Mouse (Mus musculus): ENCODE results near the gene Cep135. TPM values are rescaled to one million over a fixed set of nuclear protein-coding genes. Genes with fewer than 3 reads are reported as not detected.

The Cep135 gene
- polyA plus RNA-seq, 1 experiment from 2014 or later, result 4.0 TPM

- H3K4me3 ChIP-seq (ENCODE audit: low read depth, low read length), result peak overlapping the region; percentile 88
- H3K9ac ChIP-seq (replicated peaks; ENCODE audit: low read depth, low read length), result peak overlapping the region; percentile 99
- H3K9me3 ChIP-seq (ENCODE audit: control insufficient read depth, low read length), result no peaks in the 10 kb centered on the region
- WGBS, result under 1% methylated on average over 53 of the region's 80 CpGs
- peak overlapping the region; percentile 98 for H3K27ac ChIP-seq (ENCODE audit: low read depth, low read length)
- peak overlapping the region; percentile 74 for H3K4me2 ChIP-seq (ENCODE audit: low read depth, low read length)
- ATAC-seq (ENCODE audit: low read depth), result peak; percentile 93
- no peaks in the 10 kb centered on the region for H3K27me3 ChIP-seq (ENCODE audit: control insufficient read depth, insufficient read depth, low read length)
- peaks cover 7% of the 10 kb centered on the region; the same call in 1 of the 2 replicates for H3K4me1 ChIP-seq (ENCODE audit: control insufficient read depth, insufficient read depth, low read length)
- no peaks in the 10 kb centered on the region for H3K36me3 ChIP-seq (ENCODE audit: control insufficient read depth, insufficient read depth, low read length)
These were observed 69.0 kb downstream of the Cep135 start for GRCm38 (mm10) chr5:76657245-76658083.

GRCm38 (mm10) chr5:76658084-76658934 lies 69.8 kb downstream of the Cep135 start:
- Histone ChIP-seq H3K9ac (replicated peaks; ENCODE audit: low read depth, low read length) (peak overlapping the region; percentile 99), H3K4me2 (ENCODE audit: low read depth, low read length) (peak overlapping the region; percentile 74), H3K4me1 (ENCODE audit: control insufficient read depth, insufficient read depth, low read length) (peaks cover 7% of the 10 kb centered on the region; the same call in 1 of the 2 replicates), H3K27me3 (ENCODE audit: control insufficient read depth, insufficient read depth, low read length) (no peaks in the 10 kb centered on the region), H3K9me3 (ENCODE audit: control insufficient read depth, low read length) (no peaks in the 10 kb centered on the region), H3K27ac (ENCODE audit: low read depth, low read length) (peak overlapping the region; percentile 98), H3K36me3 (ENCODE audit: control insufficient read depth, insufficient read depth, low read length) (no peaks in the 10 kb centered on the region), H3K4me3 (ENCODE audit: low read depth, low read length) (peak overlapping the region; percentile 88)
- under 1% methylated on average over 38 of the region's 38 CpGs for WGBS
- ATAC-seq (ENCODE audit: low read depth), result peak; percentile 79

GRCm38 (mm10) chr5:76659958-76660635 lies 71.6 kb downstream of the Cep135 start:
- ATAC-seq (ENCODE audit: low read depth), result no peak
- Histone ChIP-seq H3K27ac (ENCODE audit: low read depth, low read length) (no peak overlapping the region), H3K9ac (replicated peaks; ENCODE audit: low read depth, low read length) (no peak overlapping the region), H3K27me3 (ENCODE audit: control insufficient read depth, insufficient read depth, low read length) (no peaks in the 10 kb centered on the region), H3K4me3 (ENCODE audit: low read depth, low read length) (no peak overlapping the region), H3K36me3 (ENCODE audit: control insufficient read depth, insufficient read depth, low read length) (no peaks in the 10 kb centered on the region), H3K4me2 (ENCODE audit: low read depth, low read length) (peak overlapping the region; percentile 74; the same call in 1 of the 2 replicates), H3K4me1 (ENCODE audit: control insufficient read depth, insufficient read depth, low read length) (peaks cover 13% of the 10 kb centered on the region), H3K9me3 (ENCODE audit: control insufficient read depth, low read length) (no peaks in the 10 kb centered on the region)
- WGBS, result 70% methylated on average over 8 of the region's 8 CpGs

- 57% methylated on average over 4 of the region's 4 CpGs for WGBS
- no peak overlapping the region for H3K4me2 ChIP-seq (ENCODE audit: low read depth, low read length)
- H3K36me3 ChIP-seq (ENCODE audit: control insufficient read depth, insufficient read depth, low read length), result no peaks in the 10 kb centered on the region
- no peak for ATAC-seq (ENCODE audit: low read depth)
- H3K9ac ChIP-seq (replicated peaks; ENCODE audit: low read depth, low read length), result no peak overlapping the region
- H3K27me3 ChIP-seq (ENCODE audit: control insufficient read depth, insufficient read depth, low read length), result no peaks in the 10 kb centered on the region
- H3K9me3 ChIP-seq (ENCODE audit: control insufficient read depth, low read length), result no peaks in the 10 kb centered on the region
- H3K4me3 ChIP-seq (ENCODE audit: low read depth, low read length), result no peak overlapping the region
- H3K4me1 ChIP-seq (ENCODE audit: control insufficient read depth, insufficient read depth, low read length), result peaks cover 23% of the 10 kb centered on the region
- no peak overlapping the region for H3K27ac ChIP-seq (ENCODE audit: low read depth, low read length)
These were observed 72.8 kb downstream of the Cep135 start for GRCm38 (mm10) chr5:76661310-76661709.

- no peak for ATAC-seq (ENCODE audit: low read depth)
- Histone ChIP-seq H3K27ac (ENCODE audit: low read depth, low read length) (no peak overlapping the region), H3K9ac (replicated peaks; ENCODE audit: low read depth, low read length) (no peak overlapping the region), H3K4me1 (ENCODE audit: control insufficient read depth, insufficient read depth, low read length) (peaks cover 31% of the 10 kb centered on the region), H3K27me3 (ENCODE audit: control insufficient read depth, insufficient read depth, low read length) (no peaks in the 10 kb centered on the region), H3K4me3 (ENCODE audit: low read depth, low read length) (no peak overlapping the region), H3K36me3 (ENCODE audit: control insufficient read depth, insufficient read depth, low read length) (no peaks in the 10 kb centered on the region), H3K9me3 (ENCODE audit: control insufficient read depth, low read length) (no peaks in the 10 kb centered on the region), H3K4me2 (ENCODE audit: low read depth, low read length) (no peak overlapping the region)
- 47% methylated on average over 7 of the region's 7 CpGs for WGBS
These were observed 76.4 kb downstream of the Cep135 start for GRCm38 (mm10) chr5:76664936-76665335.

GRCm38 (mm10) chr5:76665421-76665820 lies 76.9 kb downstream of the Cep135 start:
- Histone ChIP-seq H3K9ac (replicated peaks; ENCODE audit: low read depth, low read length) (no peak overlapping the region), H3K27ac (ENCODE audit: low read depth, low read length) (peak overlapping the region; percentile 56), H3K4me2 (ENCODE audit: low read depth, low read length) (no peak overlapping the region; the same call in 1 of the 2 replicates), H3K36me3 (ENCODE audit: control insufficient read depth, insufficient read depth, low read length) (no peaks in the 10 kb centered on the region), H3K27me3 (ENCODE audit: control insufficient read depth, insufficient read depth, low read length) (no peaks in the 10 kb centered on the region), H3K9me3 (ENCODE audit: control insufficient read depth, low read length) (no peaks in the 10 kb centered on the region), H3K4me3 (ENCODE audit: low read depth, low read length) (no peak overlapping the region), H3K4me1 (ENCODE audit: control insufficient read depth, insufficient read depth, low read length) (peaks cover 31% of the 10 kb centered on the region)
- peak; percentile 65; the same call in 1 of the 2 replicates for ATAC-seq (ENCODE audit: low read depth)
- WGBS, result 3% methylated on average over 7 of the region's 7 CpGs

GRCm38 (mm10) chr5:76666026-76666756 lies 77.7 kb downstream of the Cep135 start:
- Histone ChIP-seq H3K4me3 (ENCODE audit: low read depth, low read length) (no peak overlapping the region), H3K27me3 (ENCODE audit: control insufficient read depth, insufficient read depth, low read length) (no peaks in the 10 kb centered on the region), H3K36me3 (ENCODE audit: control insufficient read depth, insufficient read depth, low read length) (no peaks in the 10 kb centered on the region), H3K4me2 (ENCODE audit: low read depth, low read length) (no peak overlapping the region), H3K9me3 (ENCODE audit: control insufficient read depth, low read length) (no peaks in the 10 kb centered on the region), H3K4me1 (ENCODE audit: control insufficient read depth, insufficient read depth, low read length) (peaks cover 30% of the 10 kb centered on the region), H3K9ac (replicated peaks; ENCODE audit: low read depth, low read length) (no peak overlapping the region), H3K27ac (ENCODE audit: low read depth, low read length) (no peak overlapping the region)
- 26% methylated on average over 6 of the region's 6 CpGs for WGBS
- no peak for ATAC-seq (ENCODE audit: low read depth)

GRCm38 (mm10) chr5:76668118-76668517 lies 79.6 kb downstream of the Cep135 start:
- H3K27ac ChIP-seq (ENCODE audit: low read depth, low read length), result no peak overlapping the region
- ATAC-seq (ENCODE audit: low read depth), result no peak
- WGBS, result 34% methylated on average over 5 of the region's 5 CpGs
- peaks cover 24% of the 10 kb centered on the region for H3K4me1 ChIP-seq (ENCODE audit: control insufficient read depth, insufficient read depth, low read length)
- H3K9ac ChIP-seq (replicated peaks; ENCODE audit: low read depth, low read length), result no peak overlapping the region
- H3K4me3 ChIP-seq (ENCODE audit: low read depth, low read length), result no peak overlapping the region
- no peaks in the 10 kb centered on the region for H3K27me3 ChIP-seq (ENCODE audit: control insufficient read depth, insufficient read depth, low read length)
- H3K9me3 ChIP-seq (ENCODE audit: control insufficient read depth, low read length), result no peaks in the 10 kb centered on the region
- H3K36me3 ChIP-seq (ENCODE audit: control insufficient read depth, insufficient read depth, low read length), result no peaks in the 10 kb centered on the region
- H3K4me2 ChIP-seq (ENCODE audit: low read depth, low read length), result no peak overlapping the region
